Mouse (Mus musculus) naive thymus-derived CD4-positive, alpha-beta T cell, adult 2 months (primary cell): ENCODE measurements around the gene Camk2d.

Experiments used
- DNase-seq: peaks from one replicate; pipeline ENCODE4 v3.0.0-alpha.2; 2011; ENCODE audit warnings: low read depth

Camk2d gene

GRCm38 (mm10) chr3:126612748-126613509 lies 16.8 kb downstream of the Camk2d start:
- no peak for DNase-seq

GRCm38 (mm10) chr3:126613510-126614128 lies 17.5 kb downstream of the Camk2d start:
- DNase-seq = no peak

- DNase-seq = no peak
These were observed 19.2 kb downstream of the Camk2d start for GRCm38 (mm10) chr3:126615306-126615705.

- no peak for DNase-seq
These were observed 24.1 kb downstream of the Camk2d start for GRCm38 (mm10) chr3:126620152-126620551.

- DNase-seq = no peak
These were observed 26.4 kb downstream of the Camk2d start for GRCm38 (mm10) chr3:126622509-126622908.

- DNase-seq = no peak
These were observed 29.1 kb downstream of the Camk2d start for GRCm38 (mm10) chr3:126624994-126625763.

GRCm38 (mm10) chr3:126625764-126626040 lies 29.6 kb downstream of the Camk2d start:
- DNase-seq = no peak

GRCm38 (mm10) chr3:126627968-126628367 lies 31.9 kb downstream of the Camk2d start:
- DNase-seq = no peak

GRCm38 (mm10) chr3:126628380-126628779 lies 32.3 kb downstream of the Camk2d start:
- DNase-seq = peak; percentile 64

- DNase-seq = no peak
These were observed 32.9 kb downstream of the Camk2d start for GRCm38 (mm10) chr3:126629040-126629439.

- DNase-seq = peak; percentile 55
These were observed 34.2 kb downstream of the Camk2d start for GRCm38 (mm10) chr3:126630111-126630869.

GRCm38 (mm10) chr3:126631583-126631982 lies 35.5 kb downstream of the Camk2d start:
- DNase-seq = no peak

- no peak for DNase-seq
These were observed 36.5 kb downstream of the Camk2d start for GRCm38 (mm10) chr3:126632580-126632979.

- no peak for DNase-seq
These were observed 38.1 kb downstream of the Camk2d start for GRCm38 (mm10) chr3:126634171-126634570.

- no peak for DNase-seq
These were observed 42.2 kb downstream of the Camk2d start for GRCm38 (mm10) chr3:126638259-126638658.

- no peak for DNase-seq
These were observed 43.0 kb downstream of the Camk2d start for GRCm38 (mm10) chr3:126639098-126639513.

- no peak for DNase-seq
These were observed 44.5 kb downstream of the Camk2d start for GRCm38 (mm10) chr3:126640443-126641251.

GRCm38 (mm10) chr3:126641451-126641850 lies 45.3 kb downstream of the Camk2d start:
- DNase-seq = no peak

GRCm38 (mm10) chr3:126643071-126644010 lies 47.2 kb downstream of the Camk2d start:
- no peak for DNase-seq

GRCm38 (mm10) chr3:126650332-126650731 lies 54.2 kb downstream of the Camk2d start:
- peak; percentile 60 for DNase-seq
